Mouse (Mus musculus) brain, adult 2 months (tissue): ENCODE measurements around the gene Mtg2.

Experiments used
- DNase-seq: peaks from one replicate; pipeline ENCODE4 v3.0.0; 2011; ENCODE audit warnings: low read depth, low spot score

The Mtg2 gene

DNA sequence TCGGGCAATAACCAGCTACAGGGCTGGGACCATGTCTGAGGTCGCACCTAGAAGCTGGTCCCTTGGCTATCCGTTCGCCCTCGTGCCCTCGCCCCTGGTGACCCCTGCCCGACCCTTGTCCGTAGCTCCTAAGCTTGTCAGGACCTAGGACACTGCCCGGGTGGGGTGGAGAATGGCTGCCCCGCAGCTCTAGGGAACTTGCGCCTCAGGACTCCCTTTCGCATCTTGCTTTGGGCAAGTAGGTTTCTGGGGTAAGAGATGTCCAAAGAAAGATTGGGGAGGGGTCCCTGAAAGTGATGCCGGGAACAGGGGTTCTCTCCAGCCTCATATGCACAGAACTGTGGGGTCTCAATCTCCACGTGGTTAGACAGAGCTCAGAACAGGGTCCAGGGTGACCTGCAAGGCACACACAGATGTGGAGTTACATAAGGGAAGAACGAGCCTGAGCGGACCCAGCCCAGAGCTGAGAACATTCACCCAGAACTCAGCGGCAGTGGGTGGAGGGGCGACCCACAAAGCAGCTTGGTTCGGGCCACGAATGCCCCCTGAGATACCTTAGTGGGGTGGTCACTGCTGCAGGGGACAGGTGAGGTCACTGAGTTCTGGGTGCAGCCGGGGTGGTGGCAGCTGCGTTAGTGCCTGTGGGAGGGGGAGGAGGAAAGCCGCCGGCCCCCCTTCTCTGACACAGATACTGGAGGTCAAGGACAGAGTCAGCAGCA is 34.4 kb downstream of the Mtg2 start:
- no peak for DNase-seq

DNA sequence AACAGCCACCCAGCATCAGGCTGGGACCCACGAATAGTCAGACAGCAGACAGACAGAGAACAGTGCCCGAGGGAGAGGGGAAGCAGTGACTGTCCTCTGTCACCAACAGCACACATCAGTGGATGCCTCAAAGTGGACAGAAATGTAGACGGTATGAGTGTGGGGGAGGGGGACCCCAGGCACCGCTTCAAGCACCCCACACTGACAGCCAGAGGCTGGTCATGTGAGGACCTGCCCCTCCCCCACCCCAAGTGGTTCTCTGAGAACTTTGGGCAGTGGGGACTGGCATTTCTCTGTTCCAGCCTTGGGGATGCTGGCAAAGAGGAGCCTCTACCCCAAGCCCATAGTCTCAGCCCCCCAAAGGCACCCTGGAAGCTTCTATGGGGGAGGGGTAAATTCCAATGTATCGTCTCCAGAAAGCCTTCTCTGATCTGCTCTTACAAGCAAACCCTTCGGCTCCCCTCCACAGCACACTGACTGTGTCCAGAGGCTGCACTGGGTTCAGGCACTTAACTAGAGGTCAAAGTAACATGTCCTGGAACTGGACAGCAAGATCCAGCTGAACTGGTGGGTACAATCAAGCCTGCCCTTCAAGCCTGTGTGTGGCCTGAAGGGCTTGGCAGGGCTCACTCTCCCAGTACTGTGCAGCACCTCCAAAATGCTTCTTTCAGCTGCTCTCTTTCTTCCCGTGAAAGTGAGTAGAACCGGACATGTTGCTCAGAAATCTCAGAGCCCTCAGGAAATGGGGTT is 35.2 kb downstream of the Mtg2 start:
- DNase-seq = no peak

DNA sequence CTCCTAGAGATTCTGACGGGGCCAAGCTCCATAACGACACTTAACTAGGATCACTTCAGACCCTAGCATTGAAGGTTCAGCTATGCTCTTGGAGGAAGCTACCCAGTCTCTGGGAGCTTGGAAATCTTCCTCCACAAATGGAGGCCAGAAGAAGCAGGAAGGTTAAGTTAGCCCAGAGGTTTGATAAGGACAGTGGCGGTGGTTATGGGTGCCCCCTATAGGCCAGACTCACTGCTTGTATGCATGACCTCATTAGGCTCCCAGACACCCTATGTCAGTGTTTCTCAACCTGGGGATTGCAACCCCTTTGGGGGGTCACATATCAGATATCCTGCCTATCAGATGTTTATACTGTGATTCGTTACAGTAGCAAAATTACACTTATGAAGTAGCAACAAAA is 36.7 kb downstream of the Mtg2 start:
- DNase-seq = no peak

DNA sequence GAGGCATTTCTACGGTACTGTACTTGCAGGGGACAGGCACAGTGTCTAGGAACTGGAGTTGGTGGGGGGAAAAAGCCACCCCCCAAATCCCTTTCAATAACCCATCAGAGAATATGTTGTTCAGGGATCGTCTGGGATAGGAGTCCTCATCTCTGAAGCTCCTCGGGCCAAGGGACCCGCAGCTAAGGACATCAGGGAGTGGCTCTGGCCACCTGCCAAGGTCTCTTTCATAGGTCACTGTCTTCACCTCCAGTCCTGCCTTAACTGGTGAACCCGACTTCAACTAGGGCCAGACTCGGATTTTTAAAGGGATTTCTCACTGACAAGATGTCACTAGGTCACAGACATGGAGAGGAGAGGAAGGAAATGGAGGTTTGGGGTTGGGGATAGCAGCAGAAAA is 37.9 kb downstream of the Mtg2 start:
- no peak for DNase-seq

DNA sequence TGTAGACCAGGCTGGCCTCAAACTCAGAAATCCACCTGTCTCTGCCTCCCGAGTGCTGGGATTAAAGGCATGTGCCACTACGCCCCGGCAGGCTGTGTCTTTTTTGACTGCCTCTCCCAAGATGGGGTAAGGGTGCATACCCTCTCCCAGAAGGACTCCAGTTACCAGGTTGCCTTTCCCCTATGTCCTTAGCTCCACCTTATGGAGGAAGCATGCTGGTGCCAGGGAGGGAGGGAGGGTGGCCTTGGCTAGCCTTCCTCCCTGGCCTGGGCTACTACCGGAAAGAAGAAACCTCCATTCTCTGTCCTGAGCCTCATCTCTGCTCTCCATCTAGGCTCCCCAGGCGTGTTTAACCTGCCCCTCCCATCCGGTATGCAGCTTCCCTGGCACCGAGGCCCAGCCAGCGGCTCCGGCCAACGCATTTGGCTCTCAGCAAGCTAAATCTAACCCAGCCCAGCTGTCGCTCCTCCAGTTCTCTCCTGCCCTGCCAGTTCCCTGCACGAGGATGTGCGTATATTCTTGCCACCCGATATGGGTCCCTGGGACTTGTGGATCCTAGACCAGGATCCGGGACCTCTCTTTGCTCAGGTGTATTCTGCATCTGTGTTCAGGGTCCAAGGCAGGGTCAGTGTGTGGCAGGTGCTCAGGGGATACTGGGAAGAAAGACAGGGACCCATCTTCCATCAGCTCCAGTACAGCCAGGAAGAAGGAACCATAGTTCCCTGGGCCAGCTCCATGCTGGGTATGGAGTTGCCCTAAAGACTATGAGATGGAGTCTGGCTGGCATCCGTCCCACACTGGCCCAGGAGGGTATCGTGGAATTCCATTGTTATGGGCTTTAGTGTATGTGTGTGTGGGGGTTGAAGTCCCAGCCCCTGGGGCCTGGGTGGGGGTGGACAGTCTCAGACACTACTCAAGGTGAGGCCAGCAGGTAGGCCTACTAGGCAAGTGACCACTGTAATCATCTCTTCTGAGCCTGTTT is 43.8 kb downstream of the Mtg2 start:
- peak; percentile 92 for DNase-seq

DNA sequence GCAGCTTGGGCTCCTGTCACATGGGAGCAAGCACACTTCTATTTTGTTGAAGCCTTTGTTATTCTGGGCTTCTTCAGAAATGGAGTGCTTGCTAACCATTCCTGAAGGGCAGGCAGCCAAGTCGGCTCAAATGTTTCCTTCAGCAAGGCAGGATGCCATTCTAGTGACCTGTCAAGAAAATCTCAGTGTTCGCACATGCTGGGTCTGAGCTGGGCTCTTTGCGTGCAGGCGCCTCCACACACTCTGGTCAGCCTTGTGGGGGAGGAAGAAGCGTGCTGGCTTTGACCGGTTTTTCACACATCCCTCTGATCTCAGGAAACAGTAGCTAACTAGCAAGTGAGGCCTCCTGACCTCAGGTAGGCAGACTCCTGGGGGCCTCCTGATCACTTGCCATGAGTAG is 44.9 kb downstream of the Mtg2 start:
- peak; percentile 81 for DNase-seq

DNA sequence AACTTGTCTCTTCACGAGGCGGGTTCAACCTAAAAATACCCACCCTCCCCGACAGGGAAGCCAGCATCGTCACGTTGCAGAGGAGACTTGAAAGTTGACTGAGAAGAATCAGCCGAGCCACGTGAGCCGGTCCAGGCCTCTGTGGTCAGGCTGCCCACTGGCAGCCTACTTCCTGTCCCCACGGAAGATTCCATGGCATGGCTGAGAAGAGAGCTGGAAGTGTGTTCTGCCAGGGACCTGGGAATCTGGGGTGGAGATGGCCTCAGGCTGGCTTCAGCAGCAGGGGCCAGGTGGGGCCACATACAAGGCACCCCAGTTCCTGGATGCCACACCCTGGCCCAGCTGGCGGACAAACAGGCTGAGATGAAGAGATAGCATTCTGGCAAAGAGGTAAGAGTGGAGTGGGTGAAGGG is 45.7 kb downstream of the Mtg2 start:
- DNase-seq = peak; percentile 69

DNA sequence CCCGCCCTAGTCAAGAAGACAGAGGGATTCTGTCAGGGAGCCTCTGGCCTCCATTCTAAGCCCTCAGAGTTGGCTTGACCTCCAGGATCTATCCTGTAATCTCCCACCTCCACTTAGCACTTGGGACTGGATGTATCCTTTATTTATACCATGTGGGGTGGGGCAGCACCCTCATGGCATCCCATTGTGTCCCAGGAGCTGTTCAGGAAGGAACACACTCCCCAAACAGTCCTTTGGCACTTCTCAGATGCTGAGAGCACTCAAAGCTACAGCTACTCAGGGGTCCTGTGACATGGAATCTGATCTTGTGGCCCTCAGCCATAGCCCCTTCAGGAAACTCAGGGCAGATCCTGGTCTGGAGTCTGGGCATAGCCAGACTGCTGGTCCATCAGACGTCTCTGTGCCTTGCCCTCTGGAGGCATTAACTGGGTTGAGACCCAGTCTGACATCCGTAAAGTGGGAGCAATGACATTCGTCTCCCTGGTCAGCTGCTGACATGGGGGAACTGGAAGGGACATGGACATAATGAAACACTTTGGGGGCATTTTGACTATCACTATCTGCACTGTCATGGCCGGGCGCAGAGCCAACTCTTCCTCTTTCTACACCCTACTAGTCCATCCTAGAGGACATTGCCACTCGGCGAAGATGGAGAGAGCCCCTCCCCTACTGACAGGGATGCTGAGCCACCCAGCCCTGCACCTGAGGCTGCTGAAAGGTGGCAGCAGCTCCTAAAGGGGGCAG is 46.5 kb downstream of the Mtg2 start:
- no peak for DNase-seq

DNA sequence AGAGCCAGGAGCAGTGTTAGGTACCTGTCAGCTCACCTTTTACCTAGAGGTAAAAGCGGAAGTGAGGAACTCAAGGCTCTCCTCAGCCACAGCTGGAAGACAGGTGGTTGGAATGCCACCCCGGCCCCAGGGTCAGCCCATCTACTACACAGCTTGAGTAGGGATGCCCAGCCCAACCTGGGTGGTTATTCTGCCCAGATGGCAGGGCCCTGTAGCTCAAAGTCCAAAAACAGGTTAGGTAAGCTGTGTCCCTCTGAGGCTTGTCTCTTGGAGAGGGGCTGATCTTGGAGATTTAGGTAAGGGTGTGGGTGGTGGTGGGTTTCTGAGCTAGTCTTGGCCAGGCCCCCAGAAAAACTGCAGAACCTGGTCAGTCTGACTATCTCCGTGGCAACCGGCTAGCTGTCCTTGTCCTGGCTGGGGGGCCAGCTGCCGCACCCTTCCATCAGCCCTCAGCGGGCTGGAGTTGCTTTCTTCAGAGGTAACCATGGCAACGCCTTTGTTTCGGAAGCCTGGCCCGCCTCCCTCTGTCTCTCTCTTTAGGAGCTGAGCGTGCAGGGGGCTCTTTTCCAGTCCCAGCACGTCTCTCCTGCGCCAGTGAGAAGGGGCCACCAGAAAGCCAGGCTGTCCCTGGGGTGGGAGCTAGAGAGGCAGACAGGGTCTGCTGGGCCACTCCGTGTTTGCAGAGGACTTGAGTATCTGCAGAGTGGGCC is 47.3 kb downstream of the Mtg2 start:
- peak; percentile 78 for DNase-seq

DNA sequence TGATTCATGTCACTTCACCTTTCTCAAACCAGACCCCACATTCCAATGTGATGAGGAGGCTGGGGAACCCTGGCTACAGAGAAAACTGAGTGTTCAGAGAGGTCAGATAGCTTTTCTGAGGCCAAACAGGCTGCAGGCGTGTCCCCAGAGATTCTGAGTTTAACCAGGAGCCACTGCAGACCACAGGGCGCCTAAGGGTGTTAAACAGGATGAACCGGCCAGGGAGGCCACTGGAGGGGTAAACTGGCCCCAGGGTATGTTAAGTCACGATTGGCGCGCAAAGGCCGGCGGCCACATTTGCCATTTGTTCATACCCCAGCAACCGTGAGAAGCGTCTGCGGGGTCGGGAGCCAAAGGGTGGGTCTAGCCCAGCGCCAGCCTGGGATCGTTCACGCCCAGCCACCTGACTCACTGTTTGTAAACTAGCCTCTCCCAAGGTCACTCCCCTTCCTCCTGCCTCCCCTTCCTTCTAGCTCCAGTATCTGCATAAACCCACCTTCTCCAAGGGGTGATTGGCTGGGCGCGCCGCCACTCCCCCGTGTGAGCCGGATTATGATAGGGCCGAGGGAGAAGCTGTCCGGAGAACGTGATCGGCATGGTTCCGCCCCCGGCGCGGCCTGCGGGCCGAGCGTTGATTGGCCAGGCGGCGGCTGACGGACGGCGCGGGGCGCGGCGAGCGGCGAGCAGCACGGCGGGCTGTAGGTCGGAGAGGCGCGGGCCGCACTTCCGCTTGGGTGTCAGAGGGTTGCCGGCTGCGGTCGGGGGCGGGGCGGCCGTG is 48.5 kb downstream of the Mtg2 start, which contains the start of gene Osbpl2:
Gene Osbpl2, plus strand, starts transcription at position 646 of the 778 bp plus-strand sequence.
- DNase-seq = peak; percentile 99

DNA sequence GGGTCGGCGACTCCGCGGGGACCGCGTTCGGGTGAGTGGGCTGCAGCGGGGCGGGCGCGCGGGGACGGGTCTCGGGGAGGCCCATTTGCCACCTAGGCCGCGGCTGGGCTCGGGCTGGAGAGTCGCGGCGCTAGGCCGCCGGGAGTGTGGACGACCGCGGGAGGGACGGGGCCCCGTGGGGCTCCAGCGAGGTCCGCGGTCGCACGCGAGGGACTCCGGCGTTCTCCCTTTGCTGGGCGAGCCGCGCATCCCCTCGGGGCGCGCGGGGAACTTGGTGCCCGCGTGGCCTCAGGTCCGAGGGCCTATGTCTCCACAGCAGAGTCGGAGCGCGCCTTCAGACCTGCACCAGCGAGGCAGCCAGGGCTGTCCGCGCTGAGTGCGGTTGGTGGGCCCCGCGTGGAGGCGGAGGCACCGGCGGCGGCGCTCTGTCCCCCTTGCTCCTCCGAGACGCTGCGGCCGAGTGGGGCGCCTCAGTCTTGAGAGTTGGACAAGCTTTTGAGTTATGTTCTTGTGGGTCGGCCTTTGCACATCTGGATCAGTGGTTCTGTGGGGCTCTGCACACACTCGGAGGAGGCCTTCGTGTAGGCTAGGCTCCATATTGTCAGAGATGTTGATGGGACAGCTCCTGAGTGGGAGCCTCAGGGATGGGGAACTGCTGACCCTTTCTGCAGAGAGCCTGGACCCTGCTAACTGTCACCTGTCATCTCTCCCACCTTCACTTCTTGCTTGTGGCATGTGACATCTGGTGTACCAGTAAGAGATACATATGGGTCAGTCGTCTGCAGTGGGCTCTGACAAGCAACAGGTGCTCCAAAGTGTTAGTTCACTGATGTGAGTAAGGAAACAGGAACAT is 49.3 kb downstream of the Mtg2 start:
- DNase-seq = peak; percentile 25

DNA sequence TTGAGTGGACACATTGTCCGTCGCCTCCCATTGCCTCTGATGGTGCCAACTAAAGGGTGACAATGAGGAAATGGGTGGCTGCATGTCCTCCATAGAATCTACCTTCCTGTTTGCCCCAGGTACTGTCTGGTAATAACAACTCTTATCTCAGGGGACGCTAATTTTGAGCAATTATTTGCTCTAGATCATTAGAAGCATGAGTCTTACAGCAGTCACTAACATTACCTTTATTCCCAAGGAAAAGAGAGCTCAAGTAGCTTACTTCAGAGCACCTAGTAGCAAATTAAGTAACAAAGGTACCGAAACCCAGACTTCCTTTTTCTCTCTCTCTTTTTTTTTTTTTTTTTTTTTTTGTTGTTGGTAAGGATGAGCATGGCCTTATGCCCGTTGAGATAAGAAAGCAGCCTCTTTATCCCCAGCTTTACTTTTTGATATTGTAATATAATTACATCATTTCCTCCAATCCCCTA is 49.9 kb downstream of the Mtg2 start:
- DNase-seq = no peak

DNA sequence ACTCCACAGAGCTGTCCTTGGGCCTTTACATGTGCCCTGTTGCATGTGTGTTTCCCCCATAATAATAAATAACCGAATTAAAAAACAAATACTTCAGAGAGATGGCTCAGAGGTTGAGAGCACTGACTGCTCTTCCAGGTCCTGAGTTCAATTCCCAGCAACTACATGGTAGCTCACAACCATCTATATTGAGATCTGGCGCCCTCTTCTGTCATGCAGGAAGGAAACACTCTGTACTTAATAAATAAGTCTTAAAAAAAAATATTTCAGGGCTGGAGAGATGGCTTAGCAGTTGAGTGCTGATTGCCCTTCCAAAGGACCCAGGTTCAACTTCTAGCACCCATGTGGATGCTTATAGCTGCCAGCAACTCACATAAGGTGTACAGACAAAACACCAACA is 53.8 kb downstream of the Mtg2 start:
- no peak for DNase-seq

DNA sequence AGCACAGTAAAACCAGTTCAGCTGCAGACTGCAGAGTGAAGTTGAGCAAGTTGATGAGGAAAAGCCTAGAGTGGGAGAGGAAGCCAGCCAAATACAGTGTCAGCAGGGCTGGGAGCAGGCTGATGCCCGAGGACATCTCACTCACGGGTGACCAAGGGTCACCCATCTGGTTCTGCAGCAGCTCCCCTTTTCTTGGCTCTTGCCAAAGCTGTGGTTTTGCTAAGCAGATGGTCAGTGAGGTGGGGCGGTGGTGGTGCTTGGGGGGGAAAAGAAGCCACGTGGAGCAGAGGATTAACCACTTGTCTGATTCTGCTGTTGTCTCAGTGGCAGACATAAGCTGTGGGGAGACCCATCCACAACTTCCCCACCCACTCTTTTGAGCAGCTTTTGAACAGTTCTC is 55.8 kb downstream of the Mtg2 start:
- peak; percentile 62 for DNase-seq

DNA sequence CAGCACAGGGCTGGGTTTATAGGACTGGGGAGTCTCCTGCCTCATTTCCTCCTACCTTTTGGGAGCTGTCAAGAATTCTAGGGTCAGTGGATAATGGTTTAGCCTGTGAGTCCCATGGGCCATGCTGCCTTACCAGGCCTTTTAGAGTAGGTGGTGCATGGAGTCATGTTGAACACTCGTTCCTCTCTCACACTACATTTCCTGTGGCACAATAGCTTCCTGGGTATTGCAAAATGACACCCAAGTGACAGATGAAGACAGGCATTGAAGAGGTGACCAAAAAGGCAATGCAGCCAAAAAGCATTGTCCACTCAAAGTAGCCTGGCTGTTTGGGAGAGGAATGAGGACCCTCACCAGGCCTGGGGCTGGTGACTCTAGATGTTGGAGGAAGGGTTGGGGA is 57.3 kb downstream of the Mtg2 start:
- DNase-seq = no peak

DNA sequence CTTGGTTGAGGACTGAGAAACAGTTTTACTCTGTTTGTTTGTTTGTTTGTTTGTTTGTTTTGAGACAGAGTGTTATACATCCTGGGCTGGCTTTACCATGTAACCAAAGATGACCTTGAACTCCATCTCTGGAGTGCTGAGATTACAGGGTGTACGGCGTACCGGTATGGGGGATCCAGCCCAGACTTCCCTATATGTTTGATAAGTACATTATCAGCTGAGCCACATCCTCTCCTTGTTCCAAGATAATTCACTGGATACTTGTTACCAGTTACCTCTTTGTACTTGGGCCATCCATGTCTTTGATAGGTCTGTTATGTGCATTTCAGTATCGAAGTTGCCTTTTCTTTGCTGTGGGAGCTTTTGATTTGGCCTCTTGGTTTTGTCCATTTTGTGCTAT is 62.8 kb downstream of the Mtg2 start:
- no peak for DNase-seq

DNA sequence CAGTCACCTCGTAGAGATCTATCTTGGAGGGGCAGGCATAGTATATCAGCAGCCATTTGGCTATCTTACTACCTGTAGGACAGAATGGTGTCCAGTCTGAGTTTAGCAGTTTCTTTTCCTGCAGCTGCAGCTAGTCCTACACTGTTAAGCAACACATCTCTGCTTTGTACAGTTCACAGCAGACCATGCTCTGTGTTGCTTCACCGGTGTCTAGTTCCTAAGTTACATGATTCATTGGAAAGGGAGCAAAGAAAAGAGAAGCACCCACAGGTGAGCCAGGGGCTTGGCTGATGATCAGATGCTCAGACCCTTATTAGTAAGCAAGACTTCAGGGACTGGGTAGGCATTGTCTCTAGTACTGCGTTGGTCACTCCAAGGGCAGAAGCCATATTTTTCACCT is 63.5 kb downstream of the Mtg2 start:
- DNase-seq = no peak

DNA sequence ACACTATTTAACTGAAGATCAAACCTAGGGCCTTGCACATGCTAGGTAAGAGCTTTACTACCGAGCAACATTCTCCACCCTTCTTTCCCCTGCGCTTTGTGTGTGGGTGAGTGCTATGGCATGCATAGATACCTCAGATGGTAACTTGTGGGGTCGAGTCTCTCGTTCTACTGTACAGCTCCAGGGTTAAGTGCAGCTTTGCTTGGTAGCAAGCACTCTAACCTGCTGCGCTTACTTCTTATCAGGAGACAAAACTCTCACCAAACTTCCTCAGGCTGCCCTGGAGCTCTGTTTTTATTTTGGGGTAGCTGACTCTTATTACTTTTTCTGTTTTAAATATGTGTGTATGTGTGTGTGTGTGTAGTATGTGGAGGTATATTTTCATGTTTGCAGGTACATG is 65.0 kb downstream of the Mtg2 start:
- DNase-seq = no peak
